Mouse (Mus musculus) embryonic fibroblast, embryonic 13.5 days (primary cell): ENCODE data around the gene Tmem246. TPM values are rescaled to one million over a fixed set of nuclear protein-coding genes. Genes with fewer than 3 reads are reported as not detected.
"Not testable (repeated sequence)": the region's sequence is repeated elsewhere in the genome, so short reads cannot be mapped to it uniquely, and the experiment has no call there.

ENCODE experiments used
- H3K27ac ChIP-seq: 2 replicates; pipeline ENCODE4 v1.5.1; 2012; ENCODE audit warnings: low read length, control low read depth, inconsistent platforms; ENCODE audit not compliant: insufficient read depth
- H3K4me1 ChIP-seq: 2 replicates; pipeline ENCODE4 v1.6.1; 2011; ENCODE audit warnings: low read length; ENCODE audit not compliant: control insufficient read depth, insufficient read depth
- H3K4me3 ChIP-seq: 2 replicates; pipeline ENCODE4 v1.5.1; 2011; ENCODE audit warnings: mild to moderate bottlenecking, control low read depth, low read length; ENCODE audit not compliant: insufficient read depth
- CTCF ChIP-seq: IDR thresholded peaks from 2 replicates; pipeline ENCODE4 v1.5.1; 2011; ENCODE audit warnings: mild to moderate bottlenecking, control low read depth, low read length, moderate library complexity, borderline replicate concordance; ENCODE audit not compliant: insufficient read depth
- POLR2A ChIP-seq: IDR thresholded peaks from 2 replicates; pipeline ENCODE4 v1.6.1; 2011; ENCODE audit warnings: low read depth, mild to moderate bottlenecking, control low read depth, low read length, moderate library complexity
- polyA plus RNA-seq: library from polyadenylated mRNA; stranded (reverse); fragments of >200 nt; gene quantifications from 2 replicates; pipeline ENCODE4 v1.2.4, GENCODE M21; 2011; ENCODE audit warnings: low read depth; ENCODE audit not compliant: missing spikeins, insufficient read length

The Tmem246 gene
- polyA plus RNA-seq, 1 experiment: 9.6 TPM

- no peak for TF ChIP-seq POLR2A
- TF ChIP-seq CTCF: no peak
Observed at GRCm38 (mm10) chr4:49622272-49622671, 24.6 kb upstream of the Tmem246 start.

GRCm38 (mm10) chr4:49619861-49620260 lies 22.2 kb upstream of the Tmem246 start:
- H3K4me1 ChIP-seq, H3K27ac ChIP-seq, H3K4me3 ChIP-seq: not testable (repeated sequence)

More at GRCm38 (mm10) chr4:49622272-49622671, 24.6 kb upstream of the Tmem246 start:
- H3K4me3 ChIP-seq: no peak overlapping the region
- no peak overlapping the region for H3K27ac ChIP-seq
- H3K4me1 ChIP-seq: no peaks in the 10 kb centered on the region

DNA sequence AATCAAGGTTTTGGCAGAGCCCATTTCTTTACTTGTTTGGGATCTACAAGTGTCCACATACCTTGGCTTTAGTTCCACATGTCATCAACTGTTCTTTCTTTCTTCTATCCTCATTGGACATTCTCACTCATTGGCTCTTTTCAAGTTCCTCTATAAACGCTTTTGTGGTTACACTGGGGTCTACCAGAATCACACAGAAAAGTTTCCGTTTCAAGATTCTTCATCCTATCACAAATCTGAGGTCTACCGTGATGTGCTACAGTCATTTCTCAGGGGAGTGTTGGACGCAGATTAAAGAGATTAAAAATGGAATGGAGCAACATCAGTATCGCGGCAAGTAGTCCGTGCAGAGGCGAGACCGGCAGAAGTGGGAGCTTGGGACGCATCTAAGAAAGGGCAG lies 19.2 kb upstream of the Tmem246 start:
- Histone ChIP-seq H3K27ac (no peak overlapping the region), H3K4me3 (no peak overlapping the region), H3K4me1 (no peaks in the 10 kb centered on the region)
- no peak for TF ChIP-seq POLR2A
- no peak for TF ChIP-seq CTCF

GRCm38 (mm10) chr4:49605459-49605858 lies 7.8 kb upstream of the Tmem246 start:
- no peak for TF ChIP-seq POLR2A
- TF ChIP-seq CTCF: no peak
- Histone ChIP-seq H3K27ac (no peak overlapping the region), H3K4me1 (no peaks in the 10 kb centered on the region), H3K4me3 (no peak overlapping the region)

DNA sequence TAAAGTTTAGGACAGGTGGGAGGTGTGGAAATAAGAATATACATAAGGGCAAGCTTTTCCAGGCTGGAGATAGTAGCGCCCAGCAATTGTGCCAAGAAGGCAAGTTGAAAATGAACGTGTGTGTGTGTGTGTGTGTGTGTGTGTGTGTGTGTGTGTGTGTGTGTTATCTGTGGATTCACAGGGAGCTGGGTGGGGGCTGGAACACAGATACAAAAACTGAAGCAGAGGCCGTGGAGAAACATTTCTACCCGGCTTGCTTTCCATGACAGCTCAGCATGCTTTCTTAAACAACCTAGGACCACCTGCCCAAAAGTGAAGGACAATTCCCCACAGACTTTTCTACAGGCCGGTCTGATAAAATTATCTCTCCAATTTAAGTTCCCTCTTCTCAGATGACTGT lies 6.9 kb upstream of the Tmem246 start:
- Histone ChIP-seq H3K27ac (no peak overlapping the region), H3K4me3 (no peak overlapping the region), H3K4me1 (no peaks in the 10 kb centered on the region)
- TF ChIP-seq CTCF (no peak), POLR2A (no peak)

DNA sequence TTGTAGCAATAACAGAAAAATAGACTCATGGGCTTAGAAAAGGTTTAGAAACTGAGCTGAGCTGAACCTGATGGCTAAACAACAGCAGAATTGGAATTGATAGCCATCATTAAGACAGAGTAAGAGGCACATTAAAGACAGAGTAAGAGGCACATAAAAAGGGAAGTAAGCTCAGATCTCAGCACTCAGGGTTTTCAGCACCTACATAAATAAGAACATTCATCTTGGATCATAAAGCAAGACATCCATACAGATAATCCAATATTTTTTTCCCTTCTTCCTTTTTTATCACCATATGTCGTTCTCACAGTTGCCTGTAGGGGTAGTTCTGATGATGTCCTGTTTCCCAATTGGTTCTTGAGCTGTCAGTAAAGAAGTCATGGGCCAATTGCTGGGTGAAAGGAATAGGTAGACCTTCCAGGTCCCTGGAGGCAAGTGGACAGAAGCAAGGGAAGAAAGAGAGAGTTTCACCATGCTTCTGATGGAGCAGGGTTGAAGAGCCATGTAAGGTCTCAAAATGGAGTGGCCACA lies 6.4 kb upstream of the Tmem246 start:
- Histone ChIP-seq H3K4me3 (no peak overlapping the region), H3K27ac (no peak overlapping the region), H3K4me1 (no peaks in the 10 kb centered on the region)
- TF ChIP-seq CTCF (no peak), POLR2A (no peak)

GRCm38 (mm10) chr4:49603161-49603560 lies 5.5 kb upstream of the Tmem246 start:
- H3K4me1 ChIP-seq: no peaks in the 10 kb centered on the region
- TF ChIP-seq CTCF: no peak
- no peak for TF ChIP-seq POLR2A

GRCm38 (mm10) chr4:49596846-49597182 lies 862 bp downstream of the Tmem246 start:
- Histone ChIP-seq H3K27ac (no peak overlapping the region), H3K4me1 (no peaks in the 10 kb centered on the region), H3K4me3 (peak overlapping the region; percentile 63)
- TF ChIP-seq CTCF (no peak), POLR2A (no peak)

More at GRCm38 (mm10) chr4:49603161-49603560, 5.5 kb upstream of the Tmem246 start:
- H3K27ac ChIP-seq: no peak overlapping the region
- H3K4me3 ChIP-seq: no peak overlapping the region

GRCm38 (mm10) chr4:49590152-49590551 lies 7.5 kb downstream of the Tmem246 start:
- Histone ChIP-seq H3K4me3 (no peak overlapping the region), H3K27ac (no peak overlapping the region), H3K4me1 (no peaks in the 10 kb centered on the region)
- TF ChIP-seq CTCF (no peak), POLR2A (no peak)

- no peaks in the 10 kb centered on the region; the same call in 1 of the 2 replicates for H3K4me1 ChIP-seq
- no peak overlapping the region for H3K27ac ChIP-seq
- TF ChIP-seq CTCF (no peak), POLR2A (no peak)
- no peak overlapping the region for H3K4me3 ChIP-seq
Observed at GRCm38 (mm10) chr4:49586811-49587210, 10.9 kb downstream of the Tmem246 start.
